Mouse (Mus musculus) embryonic facial prominence, embryonic 13.5 days (tissue): Measurements from ENCODE around the gene Ascl3. TPM values are rescaled to one million over a fixed set of nuclear protein-coding genes. Genes with fewer than 3 reads are reported as not detected.

ENCODE experiments used
- ATAC-seq: fragments of 200-750 bp; cut with Nextera tagmentation; 2 replicates; pipeline ENCODE4 v1.8.0; 2017; ENCODE audit warnings: low read depth; ENCODE audit not compliant: insufficient number of reproducible peaks, insufficient read depth, low FRiP score, low TSS enrichment
- H3K27ac ChIP-seq: fragments of 300-500 bp; sonication (generic); 2 replicates; pipeline ENCODE4 v1.5.1; 2015; ENCODE audit warnings: moderate library complexity, mild to moderate bottlenecking, inconsistent platforms
- H3K27me3 ChIP-seq: fragments of 300-500 bp; sonication (generic); 2 replicates; pipeline ENCODE4 v1.6.1; 2015; ENCODE audit warnings: mild to moderate bottlenecking, inconsistent platforms
- H3K36me3 ChIP-seq: fragments of 300-500 bp; sonication (generic); 2 replicates; pipeline ENCODE4 v1.6.1; 2015; ENCODE audit warnings: mild to moderate bottlenecking, inconsistent platforms
- H3K4me1 ChIP-seq: fragments of 300-500 bp; sonication (generic); 2 replicates; pipeline ENCODE4 v1.6.1; 2015; ENCODE audit warnings: inconsistent platforms
- H3K4me2 ChIP-seq: fragments of 300-500 bp; sonication (generic); 2 replicates; pipeline ENCODE4 v1.6.1; 2015; ENCODE audit warnings: moderate library complexity, mild to moderate bottlenecking, inconsistent platforms
- H3K4me3 ChIP-seq: fragments of 300-500 bp; sonication (generic); 2 replicates; pipeline ENCODE4 v1.5.1; 2015; ENCODE audit warnings: mild to moderate bottlenecking, inconsistent platforms
- H3K9ac ChIP-seq: fragments of 300-500 bp; sonication (generic); 2 replicates; pipeline ENCODE4 v1.6.1; 2015; ENCODE audit warnings: mild to moderate bottlenecking, inconsistent platforms
- H3K9me3 ChIP-seq: fragments of 300-500 bp; sonication (generic); 2 replicates; pipeline ENCODE4 v1.6.1; 2016; ENCODE audit warnings: inconsistent platforms
- WGBS: fragments of 180-500 bp; shearing (Covaris S2); methylation state at CpG from one replicate; pipeline ENCODE4 v1.1.7; 2015; ENCODE audit warnings: mixed read lengths; 5-methylcytosine and 5-hydroxymethylcytosine counted together
- polyA plus RNA-seq: library from polyadenylated mRNA; unstranded; fragments of >200 nt; fragmentation: Nextera tagmentation; extraction: Ambion mirVana; gene quantifications from 2 replicates; pipeline ENCODE4 v1.2.1, GENCODE M21; 2015

Ascl3 gene
- not detected in 2 replicates for polyA plus RNA-seq

GRCm38 (mm10) chr7:109731626-109732025, at the start of gene Ascl3:
Gene Ascl3, minus strand, starts transcription at chr7:109731726.
- Histone ChIP-seq H3K9me3 (no peaks in the 10 kb centered on the region), H3K4me3 (no peak within 1 kb of the TSS), H3K4me1 (peaks cover 13% of the 10 kb centered on the region), H3K36me3 (peaks cover 19% of the 10 kb centered on the region), H3K27me3 (no peaks in the 10 kb centered on the region), H3K27ac (no peak within 1 kb of the TSS), H3K9ac (no peak within 1 kb of the TSS), H3K4me2 (no peak within 1 kb of the TSS)
- ATAC-seq = no peak
- WGBS = 65% methylated on average over 5 of the region's 5 CpGs

- Histone ChIP-seq H3K4me3 (peak overlapping the region; percentile 52), H3K36me3 (no peaks in the 10 kb centered on the region), H3K9ac (peak overlapping the region; percentile 58), H3K4me2 (peak overlapping the region; percentile 95), H3K4me1 (peaks cover 20% of the 10 kb centered on the region), H3K27me3 (peaks cover 70% of the 10 kb centered on the region), H3K9me3 (no peaks in the 10 kb centered on the region), H3K27ac (no peak overlapping the region)
- no peak for ATAC-seq
- WGBS = 1% methylated on average over 24 of the region's 24 CpGs
Observed at GRCm38 (mm10) chr7:109781087-109781469, 49.6 kb upstream of the Ascl3 start.

DNA sequence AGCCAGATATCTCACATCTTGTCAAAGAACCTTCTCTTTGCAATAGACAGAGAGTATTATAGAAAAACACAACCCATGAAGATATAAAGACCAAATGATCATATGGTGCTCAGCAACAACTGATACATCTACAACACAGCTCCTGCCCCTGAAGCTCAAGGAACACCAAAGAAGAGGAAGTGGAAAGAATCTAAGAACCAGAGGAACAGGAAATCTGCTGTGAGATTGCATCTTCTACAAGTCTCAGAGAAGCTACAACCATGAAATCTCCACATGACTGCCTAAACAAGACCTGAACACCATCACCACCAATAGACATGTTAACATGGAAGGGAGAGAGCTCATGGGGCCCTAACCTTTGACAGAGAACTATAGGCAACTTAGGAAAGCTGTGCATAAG, 40.7 kb upstream of the Ascl3 start:
- H3K4me2 ChIP-seq = no peak overlapping the region
- H3K36me3 ChIP-seq = no peaks in the 10 kb centered on the region
- H3K9ac ChIP-seq = no peak overlapping the region
- no peaks in the 10 kb centered on the region for H3K9me3 ChIP-seq
- H3K4me3 ChIP-seq = no peak overlapping the region
- no peak overlapping the region for H3K27ac ChIP-seq
- no peak for ATAC-seq
- H3K27me3 ChIP-seq = 0 out of 2 replicates have a peak, but pooled peaks cover 4% of the 10 kb centered on the region
- H3K4me1 ChIP-seq = no peaks in the 10 kb centered on the region

DNA sequence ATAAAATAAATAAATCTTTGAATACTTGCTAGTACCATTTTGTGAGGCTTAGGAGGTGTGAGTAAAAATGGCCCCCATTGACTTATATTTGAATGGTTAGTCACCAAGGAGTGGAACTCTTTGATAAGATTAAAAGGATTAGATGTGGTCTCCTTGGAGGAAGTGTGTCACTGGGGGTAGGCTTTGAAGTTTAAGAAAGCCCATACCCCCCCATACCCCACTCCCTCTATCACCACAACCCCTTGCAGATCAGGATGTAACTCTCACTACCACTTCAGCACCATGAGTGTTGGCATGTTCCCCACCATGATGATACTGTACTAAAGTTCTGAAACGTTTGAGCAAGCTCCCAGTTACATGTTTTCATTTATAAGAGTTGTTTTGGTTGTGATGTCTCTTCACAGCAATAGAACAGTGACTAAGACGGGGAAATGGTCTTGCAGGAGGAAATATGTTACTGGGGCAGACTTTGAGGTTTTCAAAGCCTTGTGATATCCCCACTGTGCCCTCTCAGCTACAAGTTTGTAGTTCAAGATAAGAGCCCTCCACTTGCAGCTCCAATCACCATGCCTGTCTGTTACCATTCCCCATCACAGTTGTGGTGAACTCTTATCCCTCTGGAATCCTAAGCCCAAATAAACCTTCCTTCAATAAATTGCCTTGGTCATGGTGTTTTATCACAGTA, 37.3 kb upstream of the Ascl3 start:
- H3K27me3 ChIP-seq = no peaks in the 10 kb centered on the region
- ATAC-seq = no peak
- no peaks in the 10 kb centered on the region for H3K4me1 ChIP-seq
- H3K36me3 ChIP-seq = no peaks in the 10 kb centered on the region
- H3K4me2 ChIP-seq = no peak overlapping the region
- H3K9ac ChIP-seq = no peak overlapping the region
- H3K9me3 ChIP-seq = no peaks in the 10 kb centered on the region
- H3K4me3 ChIP-seq = no peak overlapping the region
- no peak overlapping the region for H3K27ac ChIP-seq
- 47% methylated on average over 2 of the region's 2 CpGs for WGBS

- Histone ChIP-seq H3K4me1 (no peaks in the 10 kb centered on the region), H3K4me2 (no peak overlapping the region), H3K9ac (no peak overlapping the region), H3K9me3 (no peaks in the 10 kb centered on the region), H3K4me3 (no peak overlapping the region), H3K27ac (no peak overlapping the region), H3K36me3 (no peaks in the 10 kb centered on the region), H3K27me3 (no peaks in the 10 kb centered on the region)
- 79% methylated on average over 7 of the region's 7 CpGs for WGBS
- ATAC-seq = no peak
Observed at GRCm38 (mm10) chr7:109767575-109768350, 36.2 kb upstream of the Ascl3 start.

GRCm38 (mm10) chr7:109764009-109764408, 32.5 kb upstream of the Ascl3 start:
- no peak overlapping the region for H3K9ac ChIP-seq
- H3K9me3 ChIP-seq = no peaks in the 10 kb centered on the region
- WGBS = 74% methylated on average over 2 of the region's 2 CpGs
- no peak overlapping the region for H3K4me2 ChIP-seq
- ATAC-seq = no peak
- no peaks in the 10 kb centered on the region for H3K4me1 ChIP-seq
- no peaks in the 10 kb centered on the region for H3K36me3 ChIP-seq
- H3K27me3 ChIP-seq = no peaks in the 10 kb centered on the region
- H3K27ac ChIP-seq = no peak overlapping the region
- no peak overlapping the region for H3K4me3 ChIP-seq

DNA sequence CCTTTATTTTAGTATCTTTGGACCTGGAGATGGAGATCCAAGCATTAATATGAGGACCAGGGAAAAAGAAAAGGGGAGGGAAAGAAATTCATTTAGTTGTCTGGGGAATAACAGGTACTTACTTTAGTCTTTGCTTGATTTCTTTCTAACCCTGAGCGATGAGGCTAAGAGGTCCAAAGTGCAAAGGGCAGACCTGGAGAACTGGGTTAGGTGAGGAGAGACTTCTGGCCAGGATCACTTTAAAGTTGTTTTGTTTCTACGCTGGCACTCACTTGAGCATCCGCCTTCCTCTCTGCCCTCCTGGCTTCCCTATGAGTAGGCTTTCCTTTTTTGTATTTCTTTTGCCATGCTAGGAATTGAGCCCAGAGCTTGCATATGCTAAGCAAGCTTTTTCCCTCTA, 24.8 kb upstream of the Ascl3 start:
- H3K9ac ChIP-seq = no peak overlapping the region
- ATAC-seq = no peak
- WGBS = 87% methylated on average over 3 of the region's 3 CpGs
- H3K9me3 ChIP-seq = no peaks in the 10 kb centered on the region
- H3K27me3 ChIP-seq = no peaks in the 10 kb centered on the region
- H3K4me3 ChIP-seq = no peak overlapping the region
- H3K36me3 ChIP-seq = no peaks in the 10 kb centered on the region
- H3K4me2 ChIP-seq = no peak overlapping the region
- no peak overlapping the region for H3K27ac ChIP-seq
- H3K4me1 ChIP-seq = peaks cover 9% of the 10 kb centered on the region

DNA sequence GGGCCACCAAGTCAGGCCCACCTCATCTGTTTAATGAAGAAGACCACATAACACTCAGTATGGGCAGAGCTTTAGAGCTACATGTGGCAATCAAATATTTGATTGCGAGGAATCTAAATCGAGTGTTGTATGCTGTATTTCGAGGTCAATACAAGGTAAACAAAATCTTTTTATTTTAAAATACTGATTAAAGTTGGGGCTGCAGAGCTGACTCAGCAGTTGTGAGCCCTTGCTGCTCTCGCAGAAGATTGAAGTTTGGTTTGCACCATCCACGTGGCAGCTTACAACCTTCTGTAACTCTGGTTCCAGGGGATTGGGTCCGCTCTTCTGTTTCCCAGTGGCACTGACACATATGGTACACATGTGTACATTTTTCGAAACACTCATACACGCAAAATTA, 22.5 kb upstream of the Ascl3 start:
- H3K9me3 ChIP-seq = no peaks in the 10 kb centered on the region
- WGBS = 75% methylated on average over 8 of the region's 8 CpGs
- H3K4me1 ChIP-seq = peaks cover 9% of the 10 kb centered on the region
- H3K27ac ChIP-seq = no peak overlapping the region
- no peak overlapping the region for H3K9ac ChIP-seq
- H3K36me3 ChIP-seq = 0 out of 2 replicates have a peak, but pooled peaks cover 3% of the 10 kb centered on the region
- no peak overlapping the region for H3K4me3 ChIP-seq
- H3K4me2 ChIP-seq = no peak overlapping the region
- no peak for ATAC-seq
- no peaks in the 10 kb centered on the region for H3K27me3 ChIP-seq

DNA sequence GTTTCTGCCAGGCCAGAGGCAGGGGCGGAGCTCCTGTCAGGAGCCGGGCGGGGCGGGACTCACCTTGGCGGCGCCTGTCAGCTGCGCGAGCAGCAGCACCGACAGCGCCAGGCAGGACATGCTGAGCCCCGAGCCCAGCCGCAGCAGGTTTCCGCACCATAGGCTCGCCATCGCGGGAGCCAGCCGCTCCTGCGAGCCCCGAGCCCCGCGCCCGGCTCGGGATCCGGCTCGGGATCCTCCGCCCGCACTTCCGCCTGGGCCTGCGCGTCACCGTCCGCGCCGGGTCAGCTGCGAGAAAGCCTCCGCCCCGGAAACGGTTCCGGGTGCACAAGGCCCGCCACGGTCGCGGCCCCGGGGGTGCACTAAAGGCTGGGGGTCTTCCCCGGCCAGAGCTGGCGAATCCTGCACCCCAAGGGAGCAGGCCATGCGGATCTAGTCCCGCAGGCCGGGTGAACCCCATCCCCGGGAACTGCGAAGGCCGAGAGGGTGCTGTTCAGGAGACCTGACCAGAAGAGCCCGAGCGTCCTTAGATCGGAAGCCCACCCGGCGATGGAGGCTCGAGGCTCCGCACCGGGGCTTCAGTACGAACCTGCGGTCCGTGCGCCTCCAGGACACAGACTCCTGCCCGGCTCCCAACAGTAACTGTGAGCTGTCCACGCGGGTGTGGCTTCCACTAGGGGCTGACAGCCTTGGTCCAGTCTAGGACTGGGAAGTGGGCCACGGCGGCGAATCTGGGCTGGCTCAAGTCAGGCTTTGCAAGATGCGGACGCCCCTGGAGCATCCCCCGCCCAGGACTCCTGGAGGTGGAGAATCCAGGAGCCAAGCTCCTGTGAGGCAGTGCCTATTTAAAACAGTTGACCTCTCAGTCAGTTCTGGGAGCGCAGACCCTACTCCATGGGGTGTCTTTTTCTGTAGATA, 20.7 kb upstream of the Ascl3 start, which contains the start of gene Tmem9b:
Gene Tmem9b (minus strand): TSS at position 868 of the 918 bp plus-strand sequence.
- H3K9me3 ChIP-seq = no peaks in the 10 kb centered on the region
- under 1% methylated on average over 60 of the region's 74 CpGs for WGBS
- peak within 1 kb of the TSS; percentile 89 for H3K4me3 ChIP-seq
- H3K4me1 ChIP-seq = peaks cover 9% of the 10 kb centered on the region
- peak within 1 kb of the TSS; percentile 92 for H3K9ac ChIP-seq
- H3K4me2 ChIP-seq = peak within 1 kb of the TSS; percentile 88
- H3K27me3 ChIP-seq = no peaks in the 10 kb centered on the region
- 0 out of 2 replicates have a peak, but pooled peaks cover 6% of the 10 kb centered on the region for H3K36me3 ChIP-seq
- peak within 1 kb of the TSS; percentile 83 for H3K27ac ChIP-seq
- peak; percentile 80 for ATAC-seq

DNA sequence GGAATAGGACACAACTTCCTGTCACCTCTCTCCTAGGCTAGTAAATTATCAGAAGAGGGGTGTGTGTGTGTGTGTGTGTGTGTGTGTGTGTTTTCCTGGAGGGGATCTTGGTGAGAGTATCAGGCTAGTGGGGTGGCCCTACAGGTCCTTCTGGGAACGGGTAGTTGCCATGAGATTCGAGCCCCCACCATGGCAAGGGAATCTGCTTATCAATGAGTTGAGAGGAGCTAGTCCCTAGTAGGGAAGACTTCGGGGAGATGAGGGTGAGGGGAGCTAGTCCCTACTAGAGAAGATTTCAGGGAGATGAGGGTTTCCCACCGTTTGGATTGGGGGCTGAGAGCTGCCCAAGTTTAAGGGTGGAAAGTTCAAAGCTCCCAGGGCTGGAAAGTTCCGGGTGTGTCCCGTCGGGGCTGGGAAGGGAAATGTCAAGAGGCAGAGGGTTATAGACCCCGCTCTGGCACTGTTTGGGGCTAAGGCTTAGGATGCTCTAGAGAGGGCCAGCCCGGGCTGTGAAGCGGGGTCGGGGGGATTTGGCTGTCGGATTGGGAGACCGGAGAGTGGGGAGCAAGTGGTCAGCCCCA, 20.0 kb upstream of the Ascl3 start:
- peak overlapping the region; percentile 88 for H3K4me2 ChIP-seq
- peak overlapping the region; percentile 92 for H3K9ac ChIP-seq
- 4% methylated on average over 13 of the region's 13 CpGs for WGBS
- peaks cover 7% of the 10 kb centered on the region; the same call in 1 of the 2 replicates for H3K36me3 ChIP-seq
- peak; percentile 64 for ATAC-seq
- H3K9me3 ChIP-seq = no peaks in the 10 kb centered on the region
- peaks cover 9% of the 10 kb centered on the region for H3K4me1 ChIP-seq
- H3K4me3 ChIP-seq = peak overlapping the region; percentile 89
- no peaks in the 10 kb centered on the region for H3K27me3 ChIP-seq
- H3K27ac ChIP-seq = peak overlapping the region; percentile 83

GRCm38 (mm10) chr7:109747747-109748146, 16.2 kb upstream of the Ascl3 start:
- Histone ChIP-seq H3K4me3 (no peak overlapping the region), H3K4me2 (no peak overlapping the region), H3K9me3 (no peaks in the 10 kb centered on the region), H3K9ac (no peak overlapping the region), H3K27me3 (no peaks in the 10 kb centered on the region), H3K4me1 (peaks cover under 1% of the 10 kb centered on the region; the same call in 1 of the 2 replicates), H3K27ac (no peak overlapping the region), H3K36me3 (peaks cover 37% of the 10 kb centered on the region)
- 53% methylated on average over 1 of the region's 1 CpGs for WGBS
- no peak for ATAC-seq
